8 mouse cellular contexts compared by ENCODE assay signal in the genomic region with DNA sequence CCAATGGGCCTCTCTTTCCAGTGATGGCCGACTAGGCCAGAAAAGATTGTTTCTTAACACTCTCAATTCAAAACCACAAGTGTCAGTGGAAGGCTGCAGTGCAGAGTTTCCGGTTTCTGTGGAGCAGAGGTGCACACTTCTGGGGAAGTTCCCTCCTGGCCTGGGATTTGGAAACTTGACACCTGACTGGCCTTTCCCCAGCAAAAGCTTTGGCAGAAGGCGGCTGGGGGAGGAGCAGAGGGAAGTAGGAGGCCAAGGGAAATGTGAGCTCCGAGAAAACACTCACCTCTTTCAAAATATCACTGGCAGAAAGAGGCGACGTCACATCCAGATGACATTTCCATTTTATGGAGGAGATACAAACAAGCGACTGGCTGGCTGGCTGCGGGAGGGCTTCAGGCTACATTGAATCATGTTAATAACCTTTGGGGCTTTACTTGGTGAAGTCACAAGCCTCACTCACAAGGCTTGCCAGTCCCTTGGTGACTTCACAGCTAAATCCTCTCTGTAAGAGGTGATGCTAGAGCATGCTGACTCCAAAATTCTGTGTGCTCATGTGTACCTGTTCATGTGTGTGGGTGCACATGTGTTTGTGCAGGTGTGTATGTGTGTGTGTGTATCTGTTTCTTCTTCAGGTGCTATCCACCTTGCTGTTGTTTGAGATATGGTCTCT. TPM values are rescaled to one million over a fixed set of nuclear protein-coding genes. Genes with fewer than 3 reads are reported as not detected.
A peak's percentile ranks its signal among the peaks of the same experiment; 100 is the strongest.
DNase-seq lines count a peak whose midpoint lies in the region; ATAC-seq lines count a peak whose summit lies in the region.

No protein-coding gene starts in this region.

- H3K27ac ChIP-seq in kidney, embryonic 16.5 days (ENCODE audit: low read length): peak overlapping the region; percentile 83

- no peaks in the 10 kb centered on the region for H3K27me3 ChIP-seq in kidney, embryonic 16.5 days (ENCODE audit: insufficient read depth, low read length)

- H3K9me3 ChIP-seq in kidney, embryonic 16.5 days (ENCODE audit: low read length): no peaks in the 10 kb centered on the region

- ATAC-seq in CD4-positive, CD25-positive, alpha-beta regulatory T cell, adult 4 months: peak; percentile 90
- ATAC-seq in kidney, embryonic 16.5 days (ENCODE audit: low FRiP score, low TSS enrichment): peak; percentile 86

- under 1% methylated on average over 8 of the region's 8 CpGs for WGBS in kidney, embryonic 16.5 days

- H3K4me1 ChIP-seq in kidney, embryonic 16.5 days (ENCODE audit: insufficient read depth, low read length): peaks cover 8% of the 10 kb centered on the region

- H3K36me3 ChIP-seq in kidney, embryonic 16.5 days (ENCODE audit: insufficient read depth, low read length): no peaks in the 10 kb centered on the region

- DNase-seq in adrenal gland, postnatal 36 days: peak; percentile 61
- DNase-seq in heart, adult 8-10 months (ENCODE audit: low spot score): peak; percentile 84
- DNase-seq in mesoderm, embryonic 11.5 days (ENCODE audit: low read depth, low spot score): peak; percentile 76
- DNase-seq in cerebellum, adult 8-10 months: no peak
- DNase-seq in cerebellum, adult 11-12 months: no peak
- no peak for DNase-seq in frontal cortex, postnatal 10 days (ENCODE audit: low spot score in 2 of 2)

- no peak overlapping the region for H3K9ac ChIP-seq in kidney, embryonic 16.5 days (replicated peaks; ENCODE audit: low read length)

- H3K4me2 ChIP-seq in kidney, embryonic 16.5 days (replicated peaks; ENCODE audit: low read depth, low read length): peak overlapping the region; percentile 41

- H3K4me3 ChIP-seq in kidney, embryonic 16.5 days (ENCODE audit: low read length): no peak overlapping the region

RNA-seq across cellular contexts. Expression of a gene that starts 18.3 kb away (rescaled TPM):
- polyA plus RNA-seq in CD4-positive, CD25-positive, alpha-beta regulatory T cell, adult 4 months (2017; shearing (Covaris generic)): not detected
- not detected for total RNA-seq in adrenal gland, postnatal 36 days (2021)
- not detected for total RNA-seq in heart, adult 8-10 months (2022)
- 0.44 and 0.54 TPM in 2 replicates for polyA plus RNA-seq in kidney, embryonic 16.5 days (2015; fragmentation: Nextera tagmentation; extraction: Ambion mirVana)

RNA-seq across cellular contexts. Expression of a gene that starts 26.4 kb away (rescaled TPM):
- 10 to 100 TPM; 21.6 to 27.3 TPM for polyA plus RNA-seq in CD4-positive, CD25-positive, alpha-beta regulatory T cell, adult 4 months (2017; shearing (Covaris generic))
- 10 to 100 TPM; 43.6 to 70.3 TPM for total RNA-seq in adrenal gland, postnatal 36 days (2021)
- total RNA-seq in heart, adult 8-10 months (2022): 10 to 100 TPM; 48.5 to 54.4 (median 52.0) TPM
- polyA plus RNA-seq in kidney, embryonic 16.5 days (2015; fragmentation: Nextera tagmentation; extraction: Ambion mirVana): 3.2 and 4.6 TPM in 2 replicates

RNA-seq across cellular contexts. Expression of a gene that starts 54.6 kb away (rescaled TPM):
- not detected for polyA plus RNA-seq in CD4-positive, CD25-positive, alpha-beta regulatory T cell, adult 4 months (2017; shearing (Covaris generic))
- 1 to 10 TPM; 1.1 to 2.0 TPM for total RNA-seq in adrenal gland, postnatal 36 days (2021)
- total RNA-seq in heart, adult 8-10 months (2022): 1 to 10 TPM in 2 of 4 experiments, under 1 TPM in 2; 0.66 to 1.5 (median 1.1) TPM
- 0.15 TPM in 1 of 2 replicates, not detected in the other for polyA plus RNA-seq in kidney, embryonic 16.5 days (2015; fragmentation: Nextera tagmentation; extraction: Ambion mirVana)

Comparison
In these comparisons a context has a peak if more than half of its experiments do, and no peak if none do; other contexts are left out.
1. DNase-seq: peak in adrenal gland, postnatal 36 days (2 of 2), heart, adult 8-10 months (single experiment) and mesoderm, embryonic 11.5 days (single experiment); none in cerebellum, adult 8-10 months (single experiment), cerebellum, adult 11-12 months (single experiment) and frontal cortex, postnatal 10 days (0 of 2).